Mouse (Mus musculus): Measurements from ENCODE around the gene Gm11111. TPM values are rescaled to one million over a fixed set of nuclear protein-coding genes. Genes with fewer than 3 reads are reported as not detected.

Gm11111 gene
- polyA plus RNA-seq, 1 experiment from 2014 or later, result not detected

Other genes with a start within 250 kb of the Gm11111 start
- 0.61 TPM in 2 replicates for gene Cfap299, start 223.4 kb upstream of the Gm11111 start, polyA plus RNA-seq (2015; fragmentation: Nextera tagmentation; extraction: Ambion mirVana)